Mouse (Mus musculus) heart, postnatal 0 days (tissue): ENCODE measurements around the gene Cxcl10. TPM values are rescaled to one million over a fixed set of nuclear protein-coding genes. Genes with fewer than 3 reads are reported as not detected.

Experiments
- ATAC-seq: fragments of 200-750 bp; cut with Nextera tagmentation; 2 replicates; pipeline ENCODE4 v1.8.0; 2017; ENCODE audit warnings: low read depth, moderate number of reproducible peaks, moderate library complexity; ENCODE audit not compliant: insufficient read depth
- DNase-seq: peaks from one replicate; pipeline ENCODE4 v3.0.0-alpha.2; 2016; ENCODE audit warnings: low spot score
- H3K27ac ChIP-seq: fragments of 300-500 bp; sonication (generic); 2 replicates; pipeline ENCODE4 v1.5.1; 2014; ENCODE audit warnings: low read depth, mild to moderate bottlenecking
- H3K27me3 ChIP-seq: fragments of 300-500 bp; sonication (generic); 2 replicates; pipeline ENCODE4 v1.6.1; 2014; ENCODE audit warnings: low read length, mixed read lengths; ENCODE audit not compliant: control insufficient read depth, insufficient read depth
- H3K36me3 ChIP-seq: fragments of 300-500 bp; sonication (generic); replicated peaks from 2 replicates; pipeline ENCODE4 v1.6.1; 2014; ENCODE audit warnings: low read length, mixed read lengths; ENCODE audit not compliant: control insufficient read depth, insufficient read depth
- H3K4me1 ChIP-seq: fragments of 300-500 bp; sonication (generic); 2 replicates; pipeline ENCODE4 v1.6.1; 2014; ENCODE audit warnings: antibody characterized with exemption; ENCODE audit not compliant: control insufficient read depth, insufficient read depth
- H3K4me2 ChIP-seq: fragments of 300-500 bp; sonication (generic); 2 replicates; pipeline ENCODE4 v1.6.1; 2014; ENCODE audit warnings: low read depth, mild to moderate bottlenecking, low read length, moderate library complexity
- H3K4me3 ChIP-seq: fragments of 300-500 bp; sonication (generic); 2 replicates; pipeline ENCODE4 v1.5.1; 2014; ENCODE audit warnings: low read depth, low read length
- H3K9ac ChIP-seq: fragments of 300-500 bp; sonication (generic); replicated peaks from 2 replicates; pipeline ENCODE4 v1.6.1; 2014; ENCODE audit warnings: low read depth, low read length, mixed read lengths
- H3K9me3 ChIP-seq: fragments of 300-500 bp; sonication (generic); replicated peaks from 2 replicates; pipeline ENCODE4 v1.6.1; 2016; ENCODE audit warnings: low read length; ENCODE audit not compliant: control insufficient read depth
- CTCF ChIP-seq: IDR thresholded peaks from 2 replicates; pipeline ENCODE4 v1.5.1; 2016; ENCODE audit warnings: antibody characterized with exemption, control low read depth, low read depth
- EP300 ChIP-seq: IDR thresholded peaks from 2 replicates; pipeline ENCODE4 v1.6.1; 2016; ENCODE audit warnings: antibody characterized with exemption, low read depth
- WGBS: fragments of 180-500 bp; shearing (Covaris S2); extraction: QIAGEN DNeasy Blood & Tissue Kit; methylation state at CpG from one replicate; pipeline ENCODE4 v1.1.7; 2014; 5-methylcytosine and 5-hydroxymethylcytosine counted together
- polyA plus RNA-seq: library from polyadenylated mRNA; unstranded; fragments of >200 nt; fragmentation: Nextera tagmentation; extraction: Ambion mirVana; gene quantifications from 2 replicates; pipeline ENCODE4 v1.2.1, GENCODE M21; 2015
- total RNA-seq: library from RNA; depleted of rRNA; stranded (reverse); fragments of >200 nt; gene quantifications from 2 replicates; pipeline ENCODE4 v1.2.3, GENCODE M21; 2014; ENCODE audit warnings: low replicate concordance

Cxcl10 gene
- total and polyA plus RNA-seq, 2 experiments from 2014 or later = 0.56 to 9.7 TPM

GRCm38 (mm10) chr5:92345006-92345405 is 3.7 kb downstream of the Cxcl10 start:
- no peak overlapping the region for H3K27ac ChIP-seq
- no peaks in the 10 kb centered on the region for H3K9me3 ChIP-seq
- peaks cover 7% of the 10 kb centered on the region; the same call in 1 of the 2 replicates for H3K4me1 ChIP-seq
- ATAC-seq (no peak), DNase-seq (no peak)
- H3K9ac ChIP-seq = no peak overlapping the region
- TF ChIP-seq EP300 (no peak), CTCF (no peak)
- 81% methylated on average over 8 of the region's 8 CpGs for WGBS
- H3K36me3 ChIP-seq = no peaks in the 10 kb centered on the region
- H3K27me3 ChIP-seq = 0 out of 2 replicates have a peak, but pooled peaks cover 5% of the 10 kb centered on the region
- no peak overlapping the region for H3K4me2 ChIP-seq
- no peak overlapping the region for H3K4me3 ChIP-seq

GRCm38 (mm10) chr5:92340606-92341005 is 8.1 kb downstream of the Cxcl10 start:
- Histone ChIP-seq H3K36me3 (no peaks in the 10 kb centered on the region), H3K27ac (no peak overlapping the region), H3K27me3 (no peaks in the 10 kb centered on the region), H3K9me3 (no peaks in the 10 kb centered on the region), H3K4me3 (no peak overlapping the region), H3K4me2 (no peak overlapping the region), H3K9ac (no peak overlapping the region), H3K4me1 (no peaks in the 10 kb centered on the region)
- no peak for TF ChIP-seq EP300
- no peak for TF ChIP-seq CTCF
- 43% methylated on average over 4 of the region's 4 CpGs for WGBS
- DNase-seq = no peak
- no peak for ATAC-seq

- H3K9me3 ChIP-seq = no peaks in the 10 kb centered on the region
- no peak overlapping the region for H3K9ac ChIP-seq
- TF ChIP-seq CTCF = no peak
- TF ChIP-seq EP300 = no peak
- H3K27me3 ChIP-seq = no peaks in the 10 kb centered on the region
- no peak for DNase-seq
- no peaks in the 10 kb centered on the region for H3K36me3 ChIP-seq
- WGBS = 76% methylated on average over 3 of the region's 3 CpGs
- ATAC-seq = no peak
- no peak overlapping the region for H3K27ac ChIP-seq
- H3K4me3 ChIP-seq = no peak overlapping the region
- no peak overlapping the region for H3K4me2 ChIP-seq
- no peaks in the 10 kb centered on the region for H3K4me1 ChIP-seq
Measured at GRCm38 (mm10) chr5:92336743-92337142, 11.9 kb downstream of the Cxcl10 start.

- no peak for TF ChIP-seq EP300
- TF ChIP-seq CTCF = no peak
- ATAC-seq = peak; percentile 70
- Histone ChIP-seq H3K9ac (0 out of 2 replicates have a peak overlapping the region, but pooled peaks have one; percentile 23), H3K27me3 (no peaks in the 10 kb centered on the region), H3K36me3 (no peaks in the 10 kb centered on the region), H3K9me3 (no peaks in the 10 kb centered on the region), H3K4me3 (peak overlapping the region; percentile 35), H3K27ac (peak overlapping the region; percentile 81), H3K4me1 (no peaks in the 10 kb centered on the region), H3K4me2 (peak overlapping the region; percentile 46)
- peak; percentile 66 for DNase-seq
- WGBS = 42% methylated on average over 9 of the region's 9 CpGs
Measured at GRCm38 (mm10) chr5:92332359-92332840, 16.3 kb downstream of the Cxcl10 start.

- DNase-seq = no peak
- no peak for TF ChIP-seq CTCF
- TF ChIP-seq EP300 = no peak
- ATAC-seq = no peak
- no peaks in the 10 kb centered on the region for H3K9me3 ChIP-seq
- 0 out of 2 replicates have a peak within 1 kb of the TSS, but pooled peaks have one; percentile 23 for H3K9ac ChIP-seq
- H3K36me3 ChIP-seq = no peaks in the 10 kb centered on the region
- H3K27ac ChIP-seq = peak within 1 kb of the TSS; percentile 81
- H3K27me3 ChIP-seq = no peaks in the 10 kb centered on the region
- H3K4me1 ChIP-seq = no peaks in the 10 kb centered on the region
- peak within 1 kb of the TSS; percentile 35 for H3K4me3 ChIP-seq
- 78% methylated on average over 17 of the region's 17 CpGs for WGBS
- H3K4me2 ChIP-seq = peak within 1 kb of the TSS; percentile 46
Measured at GRCm38 (mm10) chr5:92331635-92332338, 16.9 kb downstream of the Cxcl10 start, which contains the start of gene Art3. Gene Art3, plus strand, starts transcription at chr5:92331827.

- H3K4me2 ChIP-seq = no peak overlapping the region
- H3K27me3 ChIP-seq = no peaks in the 10 kb centered on the region
- no peak overlapping the region for H3K4me3 ChIP-seq
- no peaks in the 10 kb centered on the region for H3K36me3 ChIP-seq
- H3K9me3 ChIP-seq = no peaks in the 10 kb centered on the region
- no peak for ATAC-seq
- WGBS = 83% methylated on average over 12 of the region's 12 CpGs
- H3K27ac ChIP-seq = no peak overlapping the region
- TF ChIP-seq CTCF (no peak), EP300 (no peak)
- no peak overlapping the region for H3K9ac ChIP-seq
- DNase-seq = no peak
- H3K4me1 ChIP-seq = no peaks in the 10 kb centered on the region
Measured at GRCm38 (mm10) chr5:92331122-92331521, 17.6 kb downstream of the Cxcl10 start.
